Mouse (Mus musculus) embryonic facial prominence, embryonic 12.5 days (tissue): ENCODE results near the gene Tax1bp1. TPM values are rescaled to one million over a fixed set of nuclear protein-coding genes. Genes with fewer than 3 reads are reported as not detected.

Experiments used
- ATAC-seq: fragments of 200-750 bp; cut with Nextera tagmentation; 2 replicates; pipeline ENCODE4 v1.8.0; 2017; ENCODE audit not compliant: insufficient number of reproducible peaks, insufficient read depth, low FRiP score, low TSS enrichment
- H3K27ac ChIP-seq: fragments of 300-500 bp; sonication (generic); 2 replicates; pipeline ENCODE4 v1.5.1; 2016; ENCODE audit warnings: mild to moderate bottlenecking
- H3K27me3 ChIP-seq: fragments of 300-500 bp; sonication (generic); 2 replicates; pipeline ENCODE4 v1.6.1; 2016; ENCODE audit warnings: mild to moderate bottlenecking, moderate library complexity
- H3K36me3 ChIP-seq: fragments of 300-500 bp; sonication (generic); 2 replicates; pipeline ENCODE4 v1.6.1; 2016; ENCODE audit warnings: mild to moderate bottlenecking
- H3K4me1 ChIP-seq: fragments of 300-500 bp; sonication (generic); 2 replicates; pipeline ENCODE4 v1.6.1; 2016
- H3K4me2 ChIP-seq: fragments of 300-500 bp; sonication (generic); replicated peaks from 2 replicates; pipeline ENCODE4 v1.6.1; 2016; ENCODE audit warnings: mild to moderate bottlenecking, moderate library complexity
- H3K4me3 ChIP-seq: fragments of 300-500 bp; sonication (generic); 2 replicates; pipeline ENCODE4 v1.5.1; 2016; ENCODE audit warnings: mild to moderate bottlenecking
- H3K9ac ChIP-seq: fragments of 300-500 bp; sonication (generic); 2 replicates; pipeline ENCODE4 v1.6.1; 2016; ENCODE audit warnings: mild to moderate bottlenecking, moderate library complexity
- H3K9me3 ChIP-seq: fragments of 300-500 bp; sonication (generic); 2 replicates; pipeline ENCODE4 v1.6.1; 2016; ENCODE audit warnings: mild to moderate bottlenecking, moderate library complexity
- WGBS: fragments of 180-500 bp; shearing (Covaris S2); methylation state at CpG from one replicate; pipeline ENCODE4 v1.1.7; 2016; 5-methylcytosine and 5-hydroxymethylcytosine counted together
- polyA plus RNA-seq: library from polyadenylated mRNA; unstranded; fragments of >200 nt; fragmentation: Nextera tagmentation; extraction: Ambion mirVana; gene quantifications from 2 replicates; pipeline ENCODE4 v1.2.1, GENCODE M21; 2016

Gene Tax1bp1
- polyA plus RNA-seq, 1 experiment from 2014 or later: 133 TPM

- no peaks in the 10 kb centered on the region for H3K4me1 ChIP-seq
- H3K4me2 ChIP-seq: no peak overlapping the region
- no peaks in the 10 kb centered on the region for H3K36me3 ChIP-seq
- no peak overlapping the region for H3K4me3 ChIP-seq
- no peaks in the 10 kb centered on the region for H3K9me3 ChIP-seq
- no peak for ATAC-seq
- H3K27me3 ChIP-seq: no peaks in the 10 kb centered on the region
- no peak overlapping the region for H3K27ac ChIP-seq
- WGBS: 82% methylated on average over 6 of the region's 6 CpGs
- no peak overlapping the region for H3K9ac ChIP-seq
These were observed 31.6 kb upstream of the Tax1bp1 start for GRCm38 (mm10) chr6:52681847-52682485.

DNA sequence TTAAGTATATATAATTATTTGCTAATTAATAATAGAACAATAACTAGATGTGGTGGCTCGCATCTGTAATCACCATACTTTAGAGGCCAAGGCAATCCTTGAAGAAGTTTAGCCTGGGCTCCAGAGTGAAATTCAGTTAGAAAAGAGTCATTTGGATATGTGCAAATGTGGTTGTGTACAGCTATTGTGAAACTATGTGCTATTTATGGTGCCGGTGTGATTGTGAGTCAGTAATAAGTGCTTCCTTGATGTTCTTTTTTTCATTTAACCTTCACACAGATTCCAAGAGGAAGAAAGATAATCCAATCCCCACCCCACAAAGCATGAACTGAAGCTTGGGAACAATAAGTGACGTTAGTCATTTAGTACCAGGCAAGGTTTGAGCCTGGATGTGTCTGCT, 30.9 kb upstream of the Tax1bp1 start:
- 83% methylated on average over 3 of the region's 3 CpGs for WGBS
- H3K27me3 ChIP-seq: no peaks in the 10 kb centered on the region
- no peak overlapping the region for H3K4me3 ChIP-seq
- no peak overlapping the region for H3K9ac ChIP-seq
- ATAC-seq: no peak
- no peak overlapping the region for H3K4me2 ChIP-seq
- H3K27ac ChIP-seq: no peak overlapping the region
- H3K9me3 ChIP-seq: no peaks in the 10 kb centered on the region
- H3K4me1 ChIP-seq: no peaks in the 10 kb centered on the region
- H3K36me3 ChIP-seq: no peaks in the 10 kb centered on the region

GRCm38 (mm10) chr6:52686901-52687500, 26.5 kb upstream of the Tax1bp1 start:
- ATAC-seq: no peak
- 67% methylated on average over 5 of the region's 5 CpGs for WGBS
- no peaks in the 10 kb centered on the region for H3K27me3 ChIP-seq

GRCm38 (mm10) chr6:52690365-52690764, 23.2 kb upstream of the Tax1bp1 start:
- Histone ChIP-seq H3K4me2 (no peak overlapping the region), H3K4me3 (no peak overlapping the region), H3K9me3 (no peaks in the 10 kb centered on the region), H3K36me3 (no peaks in the 10 kb centered on the region), H3K27me3 (no peaks in the 10 kb centered on the region), H3K27ac (no peak overlapping the region), H3K4me1 (no peaks in the 10 kb centered on the region), H3K9ac (no peak overlapping the region)
- no peak for ATAC-seq
- 88% methylated on average over 3 of the region's 3 CpGs for WGBS

More at GRCm38 (mm10) chr6:52686901-52687500, 26.5 kb upstream of the Tax1bp1 start:
- Histone ChIP-seq H3K4me3 (no peak overlapping the region), H3K9me3 (no peaks in the 10 kb centered on the region), H3K27ac (no peak overlapping the region), H3K9ac (no peak overlapping the region), H3K4me1 (no peaks in the 10 kb centered on the region), H3K4me2 (no peak overlapping the region), H3K36me3 (no peaks in the 10 kb centered on the region)

- no peak for ATAC-seq
- Histone ChIP-seq H3K4me1 (no peaks in the 10 kb centered on the region), H3K27me3 (no peaks in the 10 kb centered on the region), H3K36me3 (no peaks in the 10 kb centered on the region), H3K4me2 (no peak overlapping the region), H3K9ac (no peak overlapping the region), H3K9me3 (no peaks in the 10 kb centered on the region), H3K27ac (no peak overlapping the region), H3K4me3 (no peak overlapping the region)
- WGBS: 46% methylated on average over 4 of the region's 5 CpGs
These were observed 21.7 kb upstream of the Tax1bp1 start for GRCm38 (mm10) chr6:52691800-52692199.

DNA sequence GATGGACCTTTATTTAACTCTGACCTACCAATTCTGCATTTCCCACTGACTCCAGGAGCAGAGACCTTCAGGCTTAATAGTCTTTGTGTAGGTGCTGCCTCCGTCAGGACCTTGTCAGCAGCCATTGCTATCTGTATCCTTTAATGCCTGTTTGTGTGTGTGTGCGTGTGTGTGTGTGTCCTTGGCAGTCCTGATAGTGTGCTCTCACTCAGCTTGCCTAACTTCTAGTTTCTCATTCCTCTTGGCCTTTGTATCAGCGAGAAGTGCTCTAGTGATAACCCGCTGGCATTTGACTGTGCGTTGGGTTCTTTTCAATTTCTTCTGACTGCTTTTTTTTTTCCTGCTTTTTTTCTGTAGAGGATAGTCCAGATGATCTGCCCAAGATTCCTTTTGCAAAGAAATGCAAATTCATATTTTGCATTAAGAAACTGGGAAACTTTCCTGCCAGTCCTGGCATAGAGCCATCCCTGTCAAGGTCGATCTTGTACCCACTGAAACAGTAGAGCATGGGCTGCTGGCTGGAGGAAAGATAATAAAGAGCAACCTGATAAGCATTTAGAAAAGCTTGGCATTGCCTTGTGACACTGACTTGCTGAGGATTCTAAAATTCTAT, 21.0 kb upstream of the Tax1bp1 start:
- no peaks in the 10 kb centered on the region for H3K4me1 ChIP-seq
- no peak overlapping the region for H3K9ac ChIP-seq
- H3K4me2 ChIP-seq: no peak overlapping the region
- H3K9me3 ChIP-seq: no peaks in the 10 kb centered on the region
- no peaks in the 10 kb centered on the region for H3K36me3 ChIP-seq
- H3K27me3 ChIP-seq: no peaks in the 10 kb centered on the region
- 90% methylated on average over 6 of the region's 6 CpGs for WGBS
- H3K27ac ChIP-seq: no peak overlapping the region
- no peak overlapping the region for H3K4me3 ChIP-seq
- ATAC-seq: no peak

DNA sequence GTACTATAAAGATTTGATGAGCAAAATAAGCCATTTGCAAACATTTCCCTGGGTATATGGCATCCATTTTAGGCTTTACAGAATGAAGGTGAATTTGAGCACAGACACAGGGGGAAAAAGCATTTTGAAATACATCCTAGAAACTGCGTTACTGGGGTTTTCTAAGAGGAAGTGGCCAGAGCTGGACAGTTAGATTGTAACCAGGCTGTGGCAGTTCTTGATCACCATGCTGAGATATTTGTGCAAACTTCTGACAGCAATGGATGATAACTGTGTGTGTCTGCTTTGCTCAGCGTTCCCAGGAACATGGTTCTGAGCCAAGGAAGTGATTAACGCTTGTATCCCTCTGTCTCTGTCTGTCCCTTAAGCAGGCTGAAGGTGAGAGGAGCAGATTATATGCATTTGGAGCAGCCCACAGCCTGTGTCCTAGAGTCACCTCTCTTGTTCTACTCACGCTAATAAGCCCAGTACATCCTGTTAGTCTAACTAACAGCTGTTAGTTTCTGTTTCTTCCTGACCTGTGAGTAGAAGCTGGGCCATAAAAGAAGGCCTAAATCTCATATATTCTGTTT, 15.5 kb upstream of the Tax1bp1 start:
- H3K9me3 ChIP-seq: no peaks in the 10 kb centered on the region
- H3K27ac ChIP-seq: no peak overlapping the region
- no peak for ATAC-seq
- H3K4me2 ChIP-seq: no peak overlapping the region
- WGBS: 60% methylated on average over 4 of the region's 4 CpGs
- no peak overlapping the region for H3K9ac ChIP-seq
- H3K36me3 ChIP-seq: no peaks in the 10 kb centered on the region
- H3K4me1 ChIP-seq: no peaks in the 10 kb centered on the region
- H3K27me3 ChIP-seq: no peaks in the 10 kb centered on the region
- H3K4me3 ChIP-seq: no peak overlapping the region

DNA sequence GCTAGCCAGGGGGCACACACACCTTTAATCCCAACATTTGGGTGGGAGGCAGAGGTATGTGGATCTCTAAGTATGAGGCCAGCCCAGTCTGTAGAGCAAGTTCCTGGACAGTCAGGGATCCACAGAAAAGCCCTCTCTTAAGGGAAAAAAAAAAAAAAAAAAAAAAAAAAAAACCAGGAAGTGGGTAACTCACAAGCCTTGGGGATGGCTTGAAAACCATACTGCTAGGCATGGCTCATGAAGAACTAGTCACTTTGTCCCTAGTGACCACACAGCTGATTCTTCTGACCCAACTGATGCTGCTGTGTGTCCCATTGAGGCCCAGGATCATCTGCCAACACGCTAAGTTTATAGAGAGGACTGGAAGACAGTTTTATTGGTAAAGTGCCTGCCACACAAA, 14.5 kb upstream of the Tax1bp1 start:
- Histone ChIP-seq H3K9me3 (no peaks in the 10 kb centered on the region), H3K27me3 (no peaks in the 10 kb centered on the region), H3K36me3 (no peaks in the 10 kb centered on the region), H3K9ac (no peak overlapping the region), H3K27ac (no peak overlapping the region), H3K4me3 (no peak overlapping the region), H3K4me2 (no peak overlapping the region), H3K4me1 (no peaks in the 10 kb centered on the region)
- WGBS: 89% methylated on average over 1 of the region's 1 CpGs
- ATAC-seq: no peak

DNA sequence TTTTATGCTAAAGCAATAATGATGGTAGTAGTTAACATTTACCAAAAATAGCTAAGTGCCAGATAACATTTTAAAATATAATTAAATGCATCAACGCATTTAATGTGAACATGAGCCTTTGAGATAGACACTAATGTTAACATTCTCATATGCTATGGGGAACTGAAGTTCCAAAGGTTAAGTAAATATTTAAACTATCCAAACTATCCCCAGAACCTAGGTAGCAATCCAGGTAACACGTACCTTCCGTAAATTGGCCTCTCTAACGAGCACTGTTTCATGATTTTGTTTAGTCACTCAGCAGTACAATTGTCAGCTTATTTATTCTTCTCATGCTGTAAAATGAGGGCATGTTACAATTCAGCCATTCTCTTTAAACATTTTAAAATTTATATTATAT, 13.6 kb upstream of the Tax1bp1 start:
- H3K4me3 ChIP-seq: no peak overlapping the region
- H3K9ac ChIP-seq: no peak overlapping the region
- no peaks in the 10 kb centered on the region for H3K4me1 ChIP-seq
- no peak overlapping the region for H3K27ac ChIP-seq
- H3K4me2 ChIP-seq: no peak overlapping the region
- no peak for ATAC-seq
- H3K27me3 ChIP-seq: no peaks in the 10 kb centered on the region
- WGBS: 85% methylated on average over 4 of the region's 4 CpGs
- H3K9me3 ChIP-seq: no peaks in the 10 kb centered on the region
- H3K36me3 ChIP-seq: no peaks in the 10 kb centered on the region

GRCm38 (mm10) chr6:52703263-52703662, 10.3 kb upstream of the Tax1bp1 start:
- WGBS: 84% methylated on average over 2 of the region's 2 CpGs
- no peaks in the 10 kb centered on the region for H3K36me3 ChIP-seq
- no peak overlapping the region for H3K4me2 ChIP-seq
- no peaks in the 10 kb centered on the region for H3K9me3 ChIP-seq
- H3K9ac ChIP-seq: no peak overlapping the region
- no peaks in the 10 kb centered on the region for H3K27me3 ChIP-seq
- no peaks in the 10 kb centered on the region for H3K4me1 ChIP-seq
- ATAC-seq: no peak
- no peak overlapping the region for H3K4me3 ChIP-seq
- no peak overlapping the region for H3K27ac ChIP-seq

DNA sequence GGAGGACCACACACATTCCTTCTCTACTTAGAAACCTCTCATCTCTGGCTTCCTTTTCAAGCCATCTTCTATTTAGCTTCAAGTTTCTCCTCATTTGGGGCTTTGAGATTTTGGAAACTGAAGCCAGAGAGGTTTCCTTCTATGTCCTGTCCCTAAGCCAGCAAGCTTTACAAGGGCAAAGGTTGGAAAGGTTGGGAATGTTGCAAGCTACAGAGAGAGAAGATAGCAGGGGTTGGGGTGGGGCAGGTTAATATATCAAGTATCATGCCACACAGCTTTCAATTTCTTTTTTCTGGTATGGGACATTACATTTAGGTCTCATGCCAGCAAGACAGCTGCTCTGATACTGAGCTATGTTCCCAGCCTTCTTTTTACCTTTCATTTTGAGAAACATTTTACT, 8.2 kb upstream of the Tax1bp1 start:
- Histone ChIP-seq H3K9me3 (no peaks in the 10 kb centered on the region), H3K4me2 (no peak overlapping the region), H3K4me1 (no peaks in the 10 kb centered on the region), H3K9ac (no peak overlapping the region), H3K27me3 (no peaks in the 10 kb centered on the region), H3K4me3 (no peak overlapping the region), H3K27ac (no peak overlapping the region), H3K36me3 (no peaks in the 10 kb centered on the region)
- no peak for ATAC-seq

- WGBS: 89% methylated on average over 5 of the region's 5 CpGs
- Histone ChIP-seq H3K27me3 (no peaks in the 10 kb centered on the region), H3K27ac (no peak overlapping the region)
These were observed 5.7 kb upstream of the Tax1bp1 start for GRCm38 (mm10) chr6:52707815-52708214.

More at GRCm38 (mm10) chr6:52707815-52708214, 5.7 kb upstream of the Tax1bp1 start:
- Histone ChIP-seq H3K4me1 (no peaks in the 10 kb centered on the region), H3K36me3 (no peaks in the 10 kb centered on the region), H3K9ac (no peak overlapping the region), H3K4me3 (no peak overlapping the region), H3K4me2 (no peak overlapping the region), H3K9me3 (no peaks in the 10 kb centered on the region)
- ATAC-seq: no peak
